Mouse (Mus musculus) embryonic stem cell, embryonic (primary cell): Measurements from ENCODE around the gene Ddx43.

Source experiments
- CTCF ChIA-PET, 4 experiments: fragments of 300-600 bp in 2 of 4; fragments of 350-600 bp in 2 of 4; sonication (Branson Sonifier 250); formaldehyde crosslinking; loops; one replicate each; lab custom pipeline; 2022; ENCODE audit warnings: inconsistent platforms in 2 of 4; lab: Charles Lee
- POLR2A ChIA-PET, 4 experiments: fragments of 300-600 bp in 2 of 4; fragments of 350-600 bp in 2 of 4; sonication (Branson Sonifier 250); formaldehyde crosslinking; loops; one replicate each; lab custom pipeline; 2022; ENCODE audit warnings: antibody characterized with exemption in 4 of 4, inconsistent platforms in 1 of 4; lab: Charles Lee

Ddx43 gene

DNA sequence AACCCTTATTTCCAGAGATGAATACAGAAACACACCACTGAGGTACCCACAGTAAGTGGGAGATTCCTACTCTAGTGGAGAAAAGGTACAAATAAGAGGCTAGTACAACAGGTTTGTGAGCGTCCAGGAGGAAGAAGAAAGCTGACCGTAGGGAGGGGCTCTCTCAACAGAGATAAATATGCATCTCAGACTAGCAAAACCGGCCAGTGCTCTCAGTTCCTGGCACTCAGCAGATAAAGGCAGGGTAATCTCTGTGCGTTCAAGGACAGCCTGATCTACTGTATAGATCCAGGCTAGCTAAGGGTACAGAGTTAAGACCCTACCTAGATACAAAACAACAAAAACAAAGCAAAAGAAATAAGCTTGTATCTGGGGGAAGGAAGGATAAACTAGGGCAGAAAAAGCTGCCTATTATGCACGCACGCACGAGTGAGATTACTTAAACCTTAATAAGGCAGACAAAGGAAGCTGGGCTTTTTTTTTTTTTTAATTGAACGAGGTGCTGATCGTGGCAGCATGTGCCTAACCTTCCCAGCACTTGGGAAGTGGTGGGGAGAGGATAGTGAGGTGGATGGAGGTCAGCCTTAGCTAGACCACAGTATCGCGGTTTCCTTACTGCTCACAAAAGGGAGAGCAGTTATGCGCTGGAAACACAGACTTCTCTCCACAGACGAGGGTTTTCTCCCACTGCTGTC is 29.6 kb upstream of the Ddx43 start:
- POLR2A ChIA-PET, result interaction anchor here (0.6 to 1.6 kb wide), 43 partner anchors 8 to 1308 kb away, joined by 3 to 70 read pairs (median 4); partner anchors contain the start of genes Ooep (in 3 of the 4), Gsta2 (in 1 of the 4) and Slc17a5 (in 1 of the 4)
- CTCF ChIA-PET, result interaction anchor here in 2 of 4 experiments (0.6 to 0.8 kb wide), 3 partner anchors 20 to 196 kb away, joined by 3 to 6 read pairs (median 3); no protein-coding TSS in a partner anchor

DNA sequence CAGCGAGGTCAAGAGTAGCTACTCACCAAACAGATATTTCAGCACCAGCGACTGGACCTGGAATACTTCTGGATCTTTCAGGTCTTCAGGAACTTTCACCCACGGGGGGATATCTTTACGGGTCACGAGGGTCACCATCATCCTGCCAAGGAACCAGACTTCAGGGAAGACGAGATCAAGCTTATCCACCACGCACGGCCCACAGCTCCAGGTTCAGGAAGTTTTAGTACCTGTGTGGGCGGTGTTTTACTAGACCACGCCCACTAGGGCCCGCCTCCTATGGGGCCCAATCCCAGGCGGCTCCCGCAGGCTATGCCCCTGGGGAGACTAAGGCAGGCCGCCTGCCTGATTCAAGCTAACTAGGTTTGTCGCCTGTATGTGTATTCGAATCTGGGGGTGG is 27.6 kb upstream of the Ddx43 start, which contains the start of gene Dppa5a:
Gene Dppa5a (minus strand): TSS at position 219 of the 400 bp plus-strand sequence.
- CTCF ChIA-PET, result interaction anchor here in 2 of 4 experiments (1.1 to 2.0 kb wide), 6 partner anchors 9 to 159 kb away, joined by 3 to 14 read pairs (median 4); no protein-coding TSS in a partner anchor

DNA sequence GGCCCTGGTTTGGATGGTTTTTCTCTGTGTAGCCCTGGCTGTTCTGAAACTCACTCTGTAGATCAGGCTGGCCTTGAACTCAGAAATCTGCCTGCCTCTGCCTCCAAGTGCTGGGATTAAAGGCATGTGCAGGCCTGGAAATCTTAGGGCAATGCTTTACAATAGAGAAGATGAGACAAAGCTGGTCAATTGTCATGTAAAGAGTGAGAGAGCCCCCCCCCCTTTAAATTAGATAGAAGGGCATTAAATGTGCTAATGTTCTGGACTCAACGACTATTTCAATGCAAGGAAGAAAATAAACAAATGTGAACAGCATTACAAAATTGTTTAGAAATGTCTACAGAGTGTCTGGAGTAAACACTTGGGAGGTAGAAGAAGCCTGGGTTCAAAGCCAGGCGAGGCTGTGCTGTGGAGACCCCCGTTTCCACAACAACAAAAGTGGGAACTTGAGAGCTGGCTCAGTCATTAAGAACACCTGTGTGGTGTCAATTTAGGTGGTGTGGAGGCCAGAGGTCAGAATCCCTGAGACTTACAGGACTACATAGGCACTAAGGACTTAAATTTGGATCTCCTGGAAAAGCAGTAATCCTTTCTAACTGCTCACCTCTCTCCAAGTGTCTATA is 26.8 kb upstream of the Ddx43 start:
- CTCF ChIA-PET, result interaction anchor here in 2 of 4 experiments (1.1 to 2.0 kb wide), 6 partner anchors 9 to 159 kb away, joined by 3 to 14 read pairs (median 4); no protein-coding TSS in a partner anchor
- POLR2A ChIA-PET, result interaction anchor here (0.6 to 2.3 kb wide), 90 partner anchors 8 to 452 kb away, joined by 3 to 115 read pairs (median 5); partner anchors contain the start of genes Ddx43 (in 3 of the 4), Gsta2 (in 3 of the 4), Ooep (in 3 of the 4) and Fbxo9 (in 2 of the 4)

More for the DNA sequence above, 27.6 kb upstream of the Ddx43 start, which contains the start of gene Dppa5a:
- POLR2A ChIA-PET, result interaction anchor here (0.6 to 2.3 kb wide), 92 partner anchors 8 to 451 kb away, joined by 3 to 115 read pairs (median 5); partner anchors contain the start of genes Ooep (in 4 of the 4), Ddx43 (in 3 of the 4), Fbxo9 (in 2 of the 4) and Gsta2 (in 2 of the 4)

DNA sequence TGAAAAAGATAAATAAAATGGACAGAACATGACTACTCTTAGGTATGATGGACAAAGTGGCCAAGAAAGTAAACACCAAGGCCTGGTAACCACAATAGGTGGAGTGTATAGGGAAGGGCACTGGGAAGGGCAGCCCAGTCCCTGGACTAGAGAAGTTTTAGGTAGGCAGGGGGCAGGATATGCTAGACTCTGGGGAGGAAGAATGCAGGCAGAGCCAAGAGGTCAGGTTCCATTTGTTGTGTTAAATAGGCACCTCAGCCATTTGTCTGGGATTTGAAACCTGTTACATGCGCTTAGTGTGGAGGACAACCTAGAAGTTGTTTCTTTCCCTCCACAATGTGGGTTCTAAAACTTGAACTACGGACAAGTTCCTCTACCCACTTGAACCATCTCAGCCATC is 26.2 kb upstream of the Ddx43 start:
- ChIA-PET POLR2A (interaction anchor here (0.8 to 2.3 kb wide), 59 partner anchors 9 to 216 kb away, joined by 3 to 115 read pairs (median 9); partner anchors contain the start of genes Gsta2 (in 3 of the 4), Ooep (in 3 of the 4), Ddx43 (in 2 of the 4) and Cgas (in 1 of the 4)), CTCF (interaction anchor here in 2 of 4 experiments (1.1 to 2.0 kb wide), 4 partner anchors 9 to 158 kb away, joined by 3 to 14 read pairs (median 4); no protein-coding TSS in a partner anchor)

DNA sequence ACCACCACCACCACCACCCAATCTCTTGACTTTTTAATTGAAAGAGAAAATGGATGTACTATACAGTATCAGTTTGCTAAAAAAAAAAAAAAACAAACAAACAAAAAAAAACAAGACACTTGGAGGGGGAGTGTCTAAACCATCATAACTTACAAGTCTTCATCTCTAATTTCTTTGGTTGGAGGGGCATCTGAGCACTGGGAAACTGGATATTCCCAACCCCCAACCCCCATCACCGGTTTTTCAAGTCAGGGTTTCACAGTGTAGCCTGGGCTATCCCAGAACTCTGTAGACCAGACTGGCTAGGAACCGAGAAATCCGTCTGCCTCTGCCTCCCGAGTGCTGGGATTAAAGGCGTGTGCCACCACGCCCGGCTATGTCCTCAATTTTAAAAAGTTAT is 25.8 kb upstream of the Ddx43 start:
- CTCF ChIA-PET, result no interaction called here
- POLR2A ChIA-PET, result interaction anchor here (0.6 to 12.3 kb wide), 13 partner anchors 7 to 178 kb away, joined by 3 to 455 read pairs (median 57); partner anchors contain the start of genes Gsta2 (in 2 of the 4) and Ddx43 (in 1 of the 4)

DNA sequence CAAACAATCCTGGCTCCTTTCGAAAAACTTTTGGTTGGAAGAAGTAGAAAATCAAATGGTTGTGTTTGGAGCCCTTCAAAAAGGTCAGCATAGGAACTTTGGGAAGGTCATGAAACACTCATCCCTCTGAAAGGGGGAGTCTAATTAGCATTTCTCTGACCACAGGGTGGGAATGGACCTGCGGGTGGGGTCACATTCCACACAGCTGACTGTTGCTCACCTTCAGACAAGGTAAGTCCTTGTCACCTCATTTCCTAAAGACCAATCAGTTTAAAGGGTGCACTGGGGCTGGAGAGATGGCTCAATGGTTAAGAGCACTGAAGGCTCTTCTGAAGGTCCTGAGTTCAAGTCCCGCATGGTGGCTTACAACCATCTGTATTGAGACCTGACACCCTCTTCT is 24.1 kb upstream of the Ddx43 start:
- CTCF ChIA-PET, result no interaction called here
- POLR2A ChIA-PET, result interaction anchor here in 3 of 4 experiments (0.5 to 12.3 kb wide), 27 partner anchors 8 to 619 kb away, joined by 3 to 455 read pairs (median 6); partner anchors contain the start of genes Ddx43 (in 2 of the 3) and Gsta2 (in 2 of the 3)

DNA sequence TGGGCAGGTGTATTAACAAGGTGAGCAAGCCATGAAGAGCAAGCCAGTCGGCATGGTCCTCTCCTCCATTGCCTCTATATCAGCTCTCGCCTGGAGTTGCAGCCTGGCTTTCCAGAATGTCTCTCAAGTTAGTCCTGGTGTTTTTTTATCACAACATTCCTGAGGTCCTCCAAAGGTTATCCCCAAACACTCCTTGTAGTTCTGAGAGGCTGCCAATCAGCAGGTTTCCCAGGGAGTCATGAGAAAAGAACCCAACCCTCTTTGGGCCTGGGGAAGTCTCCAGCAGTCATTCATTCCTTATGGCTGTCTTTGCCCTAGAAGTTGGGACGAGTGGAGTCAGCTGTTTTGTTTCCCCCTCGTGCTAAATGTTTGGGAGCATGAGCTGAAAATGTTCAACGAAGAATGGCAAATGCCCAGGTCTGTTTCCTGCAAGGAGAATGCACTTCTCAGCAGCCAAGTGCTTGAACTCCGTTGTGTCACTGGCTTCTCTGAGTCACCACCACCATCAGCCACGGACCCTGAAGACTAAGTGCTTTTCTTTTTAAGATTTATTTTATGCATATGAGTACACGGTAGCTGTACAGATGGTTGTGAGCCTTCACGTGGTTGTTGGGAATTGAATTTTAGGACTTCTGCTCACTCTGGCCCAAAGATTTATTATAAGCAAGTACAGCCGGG is 22.6 kb upstream of the Ddx43 start:
- POLR2A ChIA-PET, result interaction anchor here in 3 of 4 experiments (0.9 to 12.3 kb wide), 36 partner anchors 7 to 199 kb away, joined by 3 to 455 read pairs (median 12); partner anchors contain the start of genes Ddx43 (in 2 of the 3) and Gsta2 (in 2 of the 3)

DNA sequence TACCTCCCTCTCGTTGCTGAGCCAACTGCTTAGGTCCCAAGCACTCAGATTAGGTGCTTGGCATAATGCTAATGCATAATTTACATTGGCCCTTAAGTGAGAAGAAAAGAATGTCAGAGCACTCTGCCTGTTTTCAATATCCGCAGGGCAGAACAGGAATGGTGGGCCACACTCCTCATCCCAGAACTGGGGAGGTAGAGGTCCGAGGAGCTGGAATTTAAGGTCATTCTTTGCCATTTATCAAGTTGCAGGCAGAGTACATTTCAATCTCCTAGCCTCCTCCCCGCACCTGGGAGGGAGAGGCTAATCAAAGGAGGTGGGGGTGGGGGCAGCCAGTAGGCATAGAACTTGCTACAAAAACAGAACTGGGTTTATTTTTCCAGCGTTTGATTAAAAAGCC is 21.2 kb upstream of the Ddx43 start:
- CTCF ChIA-PET, result interaction anchor here in 3 of 4 experiments (1.0 to 3.5 kb wide), 10 partner anchors 12 to 34 kb away, joined by 3 to 17 read pairs (median 6); partner anchors contain the start of gene Ddx43 (in 1 of the 3)
- POLR2A ChIA-PET, result interaction anchor here (0.5 to 12.3 kb wide), 85 partner anchors 8 to 1391 kb away, joined by 3 to 455 read pairs (median 6); partner anchors contain the start of genes Ddx43 (in 4 of the 4), Mto1 (in 3 of the 4), Cgas (in 2 of the 4) and Gsta2 (in 2 of the 4)

More for the DNA sequence above, 22.6 kb upstream of the Ddx43 start:
- CTCF ChIA-PET, result interaction anchor here in 2 of 4 experiments (0.9 to 3.5 kb wide), 5 partner anchors 13 to 32 kb away, joined by 3 to 17 read pairs (median 14); no protein-coding TSS in a partner anchor

DNA sequence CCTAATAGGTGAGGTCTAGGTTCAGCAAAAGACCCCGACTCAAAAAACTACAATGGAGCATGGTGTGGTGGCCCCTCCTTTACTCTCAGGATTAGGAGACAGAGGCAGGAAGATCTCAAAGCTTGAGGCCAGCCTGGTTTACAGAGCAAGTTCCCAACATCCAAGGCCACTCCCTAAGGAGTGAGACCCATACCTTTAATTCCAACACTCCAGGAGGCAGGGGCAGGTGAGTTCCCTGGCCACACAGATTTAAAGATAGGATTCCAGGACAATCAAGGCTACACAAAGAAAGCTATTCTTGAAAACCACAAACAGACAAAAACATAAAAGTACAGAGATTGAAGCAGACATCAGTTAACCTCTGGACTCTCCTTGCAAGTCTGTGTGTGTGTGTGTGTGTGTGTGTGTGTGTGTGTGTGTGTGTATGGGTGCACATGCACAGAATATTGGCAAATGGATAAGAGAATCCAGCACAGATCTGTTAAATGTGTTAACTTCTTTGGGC is 20.6 kb upstream of the Ddx43 start:
- CTCF ChIA-PET, result interaction anchor here in 3 of 4 experiments (1.0 to 3.5 kb wide), 11 partner anchors 11 to 35 kb away, joined by 3 to 17 read pairs (median 5); partner anchors contain the start of gene Ddx43 (in 1 of the 3)
- POLR2A ChIA-PET, result interaction anchor here (0.6 to 12.3 kb wide), 77 partner anchors 9 to 1391 kb away, joined by 3 to 455 read pairs (median 7); partner anchors contain the start of genes Ddx43 (in 4 of the 4), Mto1 (in 3 of the 4), Cgas (in 2 of the 4) and Gsta2 (in 2 of the 4)

DNA sequence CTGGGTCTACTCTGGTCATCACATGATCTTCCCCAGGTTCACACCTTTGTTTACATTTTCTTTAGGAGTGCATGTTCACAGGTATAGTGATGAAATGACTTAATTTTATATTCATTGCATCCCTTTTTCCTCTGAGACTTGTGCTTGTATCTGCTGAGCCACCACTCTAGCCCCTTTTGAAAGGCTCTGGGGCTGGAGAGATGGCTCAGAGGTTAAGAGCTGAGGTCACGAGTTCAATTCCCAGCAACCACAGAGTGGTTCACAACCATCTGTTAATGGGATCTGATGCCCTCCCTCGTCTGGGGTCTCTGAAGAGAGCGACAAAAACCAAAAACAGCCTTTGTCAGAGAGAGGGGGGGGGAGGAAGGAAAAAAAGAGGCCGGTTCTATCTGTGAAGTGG is 20.1 kb upstream of the Ddx43 start:
- ChIA-PET CTCF (interaction anchor here (1.0 to 3.5 kb wide), 10 partner anchors 10 to 20 kb away, joined by 3 to 17 read pairs (median 6); partner anchors contain the start of gene Ddx43 (in 1 of the 4)), POLR2A (interaction anchor here (0.7 to 12.3 kb wide), 70 partner anchors 7 to 267 kb away, joined by 3 to 455 read pairs (median 7); partner anchors contain the start of genes Ddx43 (in 4 of the 4), Cgas (in 2 of the 4), Gsta2 (in 2 of the 4) and Mto1 (in 2 of the 4))

DNA sequence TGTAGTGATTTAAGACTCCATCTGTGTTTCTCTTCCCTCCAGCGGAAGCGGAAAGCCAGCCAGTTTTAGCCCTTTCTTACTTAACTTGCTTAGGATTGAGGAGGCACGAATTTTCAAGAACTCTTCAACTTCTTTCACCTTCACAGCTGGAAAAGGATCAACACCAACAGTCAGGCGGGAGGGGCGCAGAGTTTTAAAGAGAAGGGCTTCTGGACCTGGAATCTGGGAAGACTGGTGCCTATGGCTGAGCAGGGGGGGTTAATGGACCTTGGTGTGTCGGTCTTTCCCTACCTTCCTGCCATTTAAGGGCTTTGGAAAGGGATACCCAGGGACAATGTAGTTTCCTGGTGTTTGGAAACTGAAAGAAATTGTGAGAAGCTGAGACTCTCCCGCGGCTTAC is 18.0 kb upstream of the Ddx43 start:
- ChIA-PET POLR2A (interaction anchor here (0.6 to 12.3 kb wide), 32 partner anchors 9 to 186 kb away, joined by 3 to 455 read pairs (median 6); partner anchors contain the start of genes Dppa5a (in 3 of the 4), Gsta2 (in 2 of the 4), Ddx43 (in 1 of the 4) and Eef1a1 (in 1 of the 4)), CTCF (interaction anchor here (0.6 to 0.9 kb wide), 7 partner anchors 9 to 256 kb away, joined by 3 to 5 read pairs (median 3); no protein-coding TSS in a partner anchor)

DNA sequence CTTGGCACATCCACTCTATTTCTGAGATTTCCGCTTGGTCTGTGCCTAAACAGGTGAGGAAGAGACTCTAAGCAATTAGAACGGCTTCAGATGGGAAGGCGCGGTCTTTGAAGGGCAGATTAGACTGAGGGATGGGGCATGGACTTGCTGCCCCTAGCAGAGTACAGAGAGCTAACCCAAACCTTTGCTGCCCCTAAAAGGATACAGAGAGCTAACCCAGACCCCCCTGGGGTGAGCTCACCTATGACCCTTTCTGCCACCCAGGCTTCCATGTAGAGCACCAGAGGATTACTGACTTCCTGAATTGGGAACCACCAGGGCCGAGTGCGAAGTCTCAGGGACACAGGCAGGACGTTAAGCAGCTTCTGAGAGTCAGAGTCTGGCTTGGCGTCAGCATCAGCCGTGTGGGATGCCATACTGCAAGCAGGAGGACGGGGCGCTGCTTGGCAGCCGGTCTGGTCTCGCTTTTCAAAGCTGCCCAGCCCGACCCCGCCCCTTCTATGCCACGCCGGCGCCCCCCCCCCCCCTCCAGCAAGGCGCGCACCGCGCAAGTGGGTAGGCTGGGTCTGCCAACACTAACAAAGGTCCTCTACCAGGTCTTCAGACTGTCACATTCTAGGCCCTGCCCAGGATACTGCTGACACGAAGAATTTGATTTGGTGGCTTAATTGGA is 17.3 kb upstream of the Ddx43 start, which contains the start of gene Ooep:
Gene Ooep (minus strand): TSS at position 613 of the 673 bp plus-strand sequence.
- CTCF ChIA-PET, result interaction anchor here (0.6 to 0.9 kb wide), 8 partner anchors 10 to 255 kb away, joined by 3 to 5 read pairs (median 3); no protein-coding TSS in a partner anchor
- POLR2A ChIA-PET, result interaction anchor here (0.6 to 12.3 kb wide), 35 partner anchors 9 to 203 kb away, joined by 3 to 455 read pairs (median 5); partner anchors contain the start of genes Dppa5a (in 4 of the 4), Ddx43 (in 2 of the 4), Gsta2 (in 2 of the 4) and Eef1a1 (in 1 of the 4)

DNA sequence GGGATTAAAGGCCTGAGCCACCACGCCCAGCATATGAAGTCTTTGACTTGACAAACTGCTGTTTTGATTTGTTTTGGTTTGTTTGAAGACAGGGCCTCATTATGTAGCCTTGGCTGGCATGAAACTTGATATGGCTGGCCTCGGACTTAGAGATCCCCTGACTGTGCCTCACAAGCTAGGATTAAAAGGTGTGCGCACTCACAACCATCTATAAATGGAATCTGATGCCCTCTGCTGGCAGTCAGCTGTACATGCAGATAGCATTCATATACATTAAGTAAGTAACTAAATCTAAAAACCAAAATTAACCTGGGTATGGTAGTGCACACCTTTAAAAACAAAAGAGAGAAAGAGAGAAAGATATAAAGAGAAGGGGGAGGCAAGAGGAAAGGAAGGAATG is 9.7 kb upstream of the Ddx43 start:
- ChIA-PET POLR2A (interaction anchor here (0.7 to 5.6 kb wide), 24 partner anchors 10 to 210 kb away, joined by 3 to 57 read pairs (median 7); partner anchors contain the start of gene Dppa5a (in 3 of the 4)), CTCF (interaction anchor here (0.5 to 3.3 kb wide), 38 partner anchors 10 to 273 kb away, joined by 3 to 29 read pairs (median 4); partner anchors contain the start of genes Dppa5a (in 2 of the 4) and Ddx43 (in 1 of the 4))

DNA sequence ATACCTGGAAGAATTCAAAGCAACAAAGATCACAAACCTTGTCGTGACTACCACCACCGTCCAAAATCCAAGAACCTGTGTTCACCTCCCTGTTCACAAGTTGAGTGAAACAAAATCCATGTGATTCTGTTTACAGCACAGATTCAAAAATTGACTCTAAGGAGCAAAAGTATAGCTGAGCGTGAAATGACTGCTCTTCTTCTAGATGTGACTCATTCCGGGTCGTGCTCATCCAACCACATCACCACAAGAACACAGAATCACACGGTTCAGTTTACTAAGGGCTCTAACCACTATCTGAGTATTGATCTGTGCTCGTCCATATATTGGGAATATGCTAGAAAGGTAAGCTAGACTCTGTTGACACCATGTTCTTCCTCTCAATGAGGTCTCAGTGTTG is 8.6 kb upstream of the Ddx43 start:
- ChIA-PET CTCF (interaction anchor here in 3 of 4 experiments (0.6 to 3.3 kb wide), 12 partner anchors 9 to 274 kb away, joined by 3 to 29 read pairs (median 10); partner anchors contain the start of gene Ddx43 (in 1 of the 3)), POLR2A (interaction anchor here in 3 of 4 experiments (0.6 to 5.6 kb wide), 14 partner anchors 9 to 180 kb away, joined by 3 to 57 read pairs (median 6); partner anchors contain the start of genes Dppa5a (in 2 of the 3) and Ooep (in 1 of the 3))

DNA sequence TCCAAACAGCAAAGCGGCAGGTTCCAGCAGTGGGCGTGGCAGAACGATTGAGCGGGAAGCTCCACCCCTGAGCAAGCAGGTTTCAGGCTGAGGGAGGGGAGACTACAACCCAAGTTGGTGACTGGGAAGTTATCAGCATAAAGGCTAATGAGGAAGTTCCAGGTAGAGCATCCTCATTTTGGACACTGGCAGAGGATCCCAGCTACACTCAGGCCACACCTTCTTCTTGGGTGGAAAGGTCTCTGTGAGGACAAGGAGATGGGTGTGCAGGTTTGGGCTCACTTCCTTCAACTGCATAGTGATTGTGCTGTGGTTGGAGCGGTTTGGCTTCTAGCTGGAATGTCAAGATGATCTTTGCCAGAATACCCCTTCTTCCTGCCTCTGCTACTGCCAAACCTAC is 5.6 kb upstream of the Ddx43 start:
- POLR2A ChIA-PET, result interaction anchor here (0.7 to 2.2 kb wide), 33 partner anchors 10 to 147 kb away, joined by 3 to 11 read pairs (median 4); partner anchors contain the start of genes Dppa5a (in 2 of the 4), Gsta2 (in 2 of the 4), Ooep (in 2 of the 4) and Cgas (in 1 of the 4)
- CTCF ChIA-PET, result interaction anchor here in 3 of 4 experiments (0.6 to 1.3 kb wide), 7 partner anchors 14 to 141 kb away, joined by 3 read pairs; no protein-coding TSS in a partner anchor
